Mouse (Mus musculus): ENCODE results near the gene Ccdc106.

GRCm38 (mm10) chr7:5051193-5052192, 31.1 kb downstream of the Ccdc106 start, which contains the start of gene Zfp580:
- TF ChIP-seq CTCF (IDR thresholded peaks at IDR 0.05; ENCODE audit: borderline replicate concordance, insufficient read depth, low read depth, low read length), result no peak
- peak; percentile 58; the same call in 1 of the 2 replicates for TF ChIP-seq POLR2A (IDR thresholded peaks at IDR 0.05; ENCODE audit: borderline replicate concordance, insufficient read depth, low read length)

Measured in cerebellum, adult 2 months (tissue).